Mouse (Mus musculus) cerebellum, postnatal 25 days (tissue): ENCODE measurements around the gene Sowahd.
"Not testable (repeated sequence)": the region's sequence is repeated elsewhere in the genome, so short reads cannot be mapped to it uniquely, and the experiment has no call there.

Experiments
- DNase-seq, 2 experiments: peaks; one replicate each; pipeline ENCODE4 v3.0.0; 2021; ENCODE audit warnings: mixed read lengths in 2 of 2

Gene Sowahd

DNA sequence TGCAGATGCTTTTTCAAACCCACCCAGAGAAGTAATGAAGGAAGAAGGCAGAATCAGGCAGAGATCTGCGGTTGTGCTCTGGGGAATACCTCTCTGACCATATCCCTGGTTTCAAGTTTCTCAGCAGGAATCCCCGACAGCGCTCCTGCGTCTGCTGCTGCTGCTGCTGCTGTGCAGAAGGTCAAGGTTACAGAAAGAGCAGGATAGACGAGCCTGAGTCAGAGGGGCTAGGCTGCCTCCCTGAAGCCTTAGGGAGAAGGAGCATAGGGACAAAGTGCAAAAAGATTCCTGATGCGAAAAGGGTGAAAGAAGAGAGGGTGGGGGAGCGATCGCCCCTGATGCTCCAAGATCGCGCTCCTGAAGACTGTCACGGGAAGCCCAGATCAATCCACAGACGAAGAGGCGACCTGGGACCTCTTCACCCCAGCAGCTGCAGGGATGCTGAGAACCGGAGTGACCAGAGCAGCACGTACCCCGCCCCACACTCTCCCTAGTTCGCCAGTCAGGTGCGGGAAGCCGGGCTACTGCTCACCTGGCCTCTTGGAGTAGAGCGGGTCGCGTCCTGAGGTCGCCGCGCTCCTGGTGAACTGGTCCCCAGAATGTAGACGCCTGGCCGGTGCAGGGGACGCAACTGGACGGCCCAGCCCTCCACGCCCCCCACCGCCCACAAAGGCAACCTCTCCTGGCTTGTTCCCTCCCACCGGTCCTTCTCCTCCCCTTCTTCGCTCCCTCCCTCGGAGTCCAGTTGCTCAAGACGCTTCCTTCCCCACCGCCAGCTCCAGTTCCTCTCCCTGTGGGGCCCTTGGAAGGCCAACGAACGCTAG lies at the start of gene Sowahd:
Gene Sowahd, plus strand, starts transcription at position 780 of the 824 bp plus-strand sequence.
- DNase-seq: no peak

DNA sequence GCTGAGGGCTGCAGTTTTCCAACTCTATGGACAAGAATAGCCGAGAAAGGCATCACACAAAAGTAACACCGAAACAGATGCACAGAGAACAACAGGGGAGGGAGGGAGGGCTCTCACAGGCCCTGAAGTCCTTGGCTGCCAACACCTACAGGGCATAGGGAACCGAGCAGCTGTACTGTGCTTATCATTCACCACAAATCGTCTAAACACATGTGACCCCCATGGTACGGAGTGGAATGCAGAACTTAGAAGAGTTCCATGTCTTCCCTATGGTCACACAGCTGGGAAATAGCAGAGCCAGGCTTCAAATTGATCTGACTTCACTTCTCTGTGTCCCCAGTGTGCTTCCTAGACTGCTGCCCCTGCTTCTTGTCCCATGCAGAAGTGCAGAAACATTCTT lies 34.8 kb upstream of the Sowahd start:
- no peak for DNase-seq

DNA sequence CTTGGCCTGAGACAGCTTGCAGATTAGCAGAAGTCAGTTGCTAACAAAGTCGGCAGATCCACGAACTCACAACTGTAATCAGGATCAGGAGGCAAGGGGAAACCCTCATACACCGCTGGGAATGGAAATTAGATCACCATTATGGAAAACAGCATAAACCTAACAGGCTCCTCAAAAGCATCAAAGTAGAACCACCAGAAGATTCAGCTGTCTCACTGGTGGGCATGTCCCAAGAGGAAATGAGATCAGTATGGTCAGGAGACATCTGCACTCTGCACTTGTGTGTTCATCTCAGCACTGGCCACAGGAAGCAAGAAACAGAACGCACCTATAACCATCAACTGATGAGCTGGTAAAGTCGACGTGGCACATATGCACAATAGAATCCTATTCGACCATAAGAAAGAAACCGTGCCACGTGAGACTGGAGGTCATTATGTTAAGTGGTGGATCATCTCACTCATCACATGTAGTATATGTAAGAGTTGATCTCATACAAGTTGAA lies 30.4 kb upstream of the Sowahd start:
- DNase-seq: no peak

DNA sequence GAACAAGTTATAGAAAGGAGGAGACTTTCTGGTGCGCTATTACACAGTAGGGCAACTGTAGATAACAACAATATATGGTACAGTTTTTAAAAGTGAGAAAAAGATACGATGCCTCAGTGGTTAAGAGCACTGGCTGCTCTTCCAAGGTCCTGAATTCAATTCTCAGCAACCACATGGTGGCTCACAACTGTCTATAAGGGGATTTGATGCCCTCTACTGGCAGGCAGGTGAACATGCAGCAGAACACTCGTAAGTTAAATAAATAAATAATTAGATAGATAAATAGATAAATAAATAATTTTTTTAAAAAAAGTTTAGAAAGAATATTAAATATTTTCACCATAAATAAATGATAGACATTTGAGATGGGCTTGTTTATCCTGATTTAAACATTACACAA lies 29.6 kb upstream of the Sowahd start:
- no peak for DNase-seq

DNA sequence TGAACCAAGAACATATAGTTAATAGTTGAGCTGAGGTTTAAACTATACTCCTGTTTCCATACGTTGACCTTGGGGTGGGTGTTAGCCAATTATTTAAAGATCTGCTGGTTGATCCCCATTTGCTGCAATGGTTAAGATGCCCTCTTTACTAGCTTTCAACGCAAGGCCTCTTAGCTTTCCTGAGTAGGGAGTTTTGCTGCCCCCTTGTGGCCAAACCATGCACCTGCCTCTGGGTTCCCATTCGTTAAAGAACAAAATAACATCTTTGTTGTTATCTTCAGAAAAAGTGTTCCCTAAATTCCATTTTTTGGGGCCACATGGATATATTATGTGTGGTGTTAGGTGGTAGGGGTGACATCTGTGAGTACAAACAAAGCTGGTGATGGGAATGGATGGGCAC lies 26.0 kb upstream of the Sowahd start:
- peak; percentile 68 to 80 for DNase-seq

DNA sequence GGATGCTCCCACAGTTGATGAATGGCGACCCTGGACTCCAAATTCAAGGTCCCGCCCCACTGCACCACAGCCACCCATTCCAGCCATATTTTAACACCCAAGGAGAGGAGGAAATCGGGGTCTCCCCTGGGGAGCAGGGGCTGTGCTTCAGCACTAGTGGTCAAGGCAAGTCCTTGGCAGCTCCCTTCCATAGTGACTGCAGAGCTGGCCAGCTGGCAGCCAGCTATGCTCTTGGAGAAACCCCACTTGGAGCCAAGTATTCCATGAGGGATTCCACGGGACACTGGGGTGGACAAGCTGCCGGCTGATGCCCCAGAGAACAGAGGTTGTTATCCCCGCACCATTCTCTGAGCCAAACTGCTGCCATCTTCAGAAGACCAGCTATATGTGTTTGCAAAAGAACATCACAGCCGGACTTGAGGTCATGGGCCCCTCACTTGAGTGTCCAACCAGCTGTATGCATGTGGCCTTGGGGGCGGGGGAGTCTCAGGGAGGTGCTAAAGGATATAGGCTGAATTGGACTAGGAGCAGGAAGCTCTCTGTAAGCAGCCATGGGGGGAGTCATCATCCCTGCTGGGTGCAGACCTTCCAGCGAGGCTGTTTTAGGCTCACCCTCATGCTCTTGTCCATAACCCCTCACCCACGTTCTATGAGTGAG lies 24.9 kb upstream of the Sowahd start:
- DNase-seq: peak in 1 of 2 experiments; percentile 5

DNA sequence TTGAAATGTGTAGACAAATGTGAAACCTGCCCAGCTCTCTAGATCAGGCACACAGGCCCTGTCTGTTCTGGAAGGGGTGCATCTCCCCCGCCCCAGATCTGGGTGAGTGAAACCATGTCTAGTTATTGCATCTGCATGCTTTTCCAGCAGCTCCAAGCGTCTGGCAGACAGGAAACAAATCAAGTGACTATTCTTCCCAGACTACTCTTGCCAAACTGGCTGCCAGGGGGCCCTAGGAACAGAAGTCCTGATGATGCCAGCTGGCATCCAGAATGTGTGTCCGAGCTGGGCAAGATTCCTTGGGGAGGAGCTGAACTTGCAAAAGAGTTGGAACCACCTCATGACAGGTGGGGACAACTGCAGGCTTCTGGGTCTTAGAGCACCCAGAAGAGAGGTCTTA lies 20.3 kb upstream of the Sowahd start:
- peak; percentile 8 to 27 for DNase-seq

DNA sequence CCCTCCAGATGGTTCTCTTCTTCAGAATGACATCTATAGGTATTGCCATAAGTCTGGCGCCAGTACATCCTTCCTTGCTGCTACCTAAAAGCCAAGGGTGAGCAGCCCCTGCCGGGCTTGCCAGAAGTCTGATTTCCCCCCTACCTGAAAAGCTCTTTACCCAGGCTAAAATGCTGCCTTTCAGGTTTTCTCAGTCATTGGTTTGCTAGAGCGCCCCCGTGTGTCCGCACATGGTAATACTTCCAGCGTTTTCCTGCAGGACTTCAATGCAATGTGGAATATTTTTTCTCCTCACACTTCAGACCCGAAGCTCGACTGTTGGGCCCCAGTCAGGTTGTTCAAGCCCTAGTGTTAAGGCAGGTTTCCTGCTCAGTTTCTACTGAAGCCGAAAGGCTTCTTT lies 5.9 kb upstream of the Sowahd start:
- DNase-seq: peak; percentile 63 to 78

DNA sequence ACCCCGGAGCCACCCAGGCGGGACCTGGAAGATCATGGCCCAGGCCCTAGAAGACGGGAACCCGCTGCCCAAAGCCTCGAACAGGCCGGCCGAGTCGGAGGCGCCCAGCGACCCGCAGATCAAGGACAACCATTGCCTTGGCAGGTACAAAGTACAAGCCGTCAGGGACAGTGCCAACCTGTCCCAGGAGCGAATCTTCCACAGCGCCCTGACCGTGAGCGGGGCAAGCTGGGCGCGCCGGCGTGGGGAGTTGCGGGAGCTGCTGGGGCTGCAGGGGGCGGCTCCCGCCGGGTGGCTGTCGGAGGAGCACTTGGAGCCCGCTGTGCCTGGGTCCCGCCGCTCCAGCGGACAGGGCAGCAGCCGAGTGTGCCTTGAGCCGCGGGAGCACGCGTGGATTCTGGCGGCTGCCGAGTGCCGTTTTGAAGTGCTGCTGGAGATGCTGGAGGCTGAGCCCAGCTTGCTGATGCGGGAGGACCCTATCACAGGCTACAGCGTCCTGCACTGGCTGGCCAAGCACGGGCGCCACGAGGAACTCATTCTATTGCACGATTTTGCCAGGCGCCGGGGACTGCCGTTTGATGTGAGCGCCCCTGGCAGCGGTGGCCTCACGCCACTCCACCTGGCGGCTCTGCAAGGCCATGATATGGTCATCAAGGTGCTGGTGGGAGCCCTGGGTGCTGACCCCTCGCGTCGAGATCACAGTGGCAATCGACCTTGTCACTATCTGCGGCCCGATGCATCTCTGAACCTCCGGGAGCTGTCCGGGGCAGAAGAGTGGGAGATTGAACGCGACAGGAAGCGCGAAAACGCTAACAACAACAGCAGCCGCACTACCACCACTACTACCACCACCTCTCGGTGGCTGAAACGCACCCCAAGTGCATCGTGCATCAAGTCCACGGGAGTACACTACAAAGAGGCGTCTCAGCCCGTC lies 512 bp downstream of the Sowahd start:
- peak; percentile 5 for DNase-seq

DNA sequence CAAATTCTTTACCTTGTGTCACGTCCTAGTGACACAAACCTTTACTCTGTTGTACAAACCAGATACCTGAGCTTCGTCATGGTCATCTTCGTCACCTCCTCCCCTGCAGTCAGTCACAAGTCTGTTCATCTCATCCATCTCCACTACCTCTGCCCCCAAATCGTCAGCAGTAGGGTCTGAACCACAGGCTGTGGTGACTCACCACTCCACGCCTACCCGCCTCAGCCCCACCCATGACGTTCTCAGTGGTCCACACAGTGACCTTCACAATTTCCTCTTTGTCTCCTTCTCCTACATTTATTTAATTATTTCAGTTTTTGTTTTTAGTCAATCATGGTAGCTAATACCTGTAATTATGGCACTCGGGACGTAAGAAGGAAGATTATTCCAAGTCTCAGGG lies 15.3 kb downstream of the Sowahd start:
- DNase-seq: no peak

DNA sequence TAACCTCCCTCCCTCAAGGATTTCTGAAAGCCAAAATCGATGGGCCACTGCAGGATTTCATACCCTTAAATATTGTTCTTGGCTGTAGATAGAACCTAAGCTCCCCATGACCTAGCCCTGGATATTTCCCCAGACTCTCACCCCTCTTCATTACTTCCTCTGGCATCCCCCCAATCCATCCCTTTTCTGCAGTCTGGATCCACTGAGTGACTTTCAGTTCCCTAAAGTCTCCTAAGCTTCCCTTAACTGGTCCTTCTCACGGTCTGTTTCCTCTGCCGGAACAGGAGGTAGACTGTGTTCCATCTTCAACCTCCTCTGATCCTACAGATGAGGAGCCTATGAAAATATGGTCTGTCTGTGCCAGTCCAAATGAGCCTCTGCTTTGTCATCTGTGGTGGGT lies 18.7 kb downstream of the Sowahd start:
- DNase-seq: no peak

DNA sequence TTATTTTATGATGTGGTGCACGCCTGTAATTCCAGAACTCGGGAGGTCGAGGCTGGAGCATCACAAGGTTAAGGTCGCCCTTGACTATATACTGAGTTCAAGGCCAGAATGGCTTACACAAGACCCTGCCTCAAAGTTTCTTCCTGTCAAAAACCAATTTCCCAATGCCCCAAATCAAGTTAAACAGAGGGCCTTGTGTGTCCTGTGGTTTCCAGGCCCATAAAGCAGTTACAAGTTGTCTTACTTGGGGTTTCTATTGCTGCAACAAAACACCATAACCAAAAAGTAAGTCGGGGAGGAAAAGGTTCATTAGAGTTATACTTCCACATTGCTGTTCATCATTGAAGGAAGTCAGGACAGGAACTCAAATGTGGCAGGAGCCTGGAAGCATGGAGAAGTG lies 20.1 kb downstream of the Sowahd start:
- DNase-seq: no peak

DNA sequence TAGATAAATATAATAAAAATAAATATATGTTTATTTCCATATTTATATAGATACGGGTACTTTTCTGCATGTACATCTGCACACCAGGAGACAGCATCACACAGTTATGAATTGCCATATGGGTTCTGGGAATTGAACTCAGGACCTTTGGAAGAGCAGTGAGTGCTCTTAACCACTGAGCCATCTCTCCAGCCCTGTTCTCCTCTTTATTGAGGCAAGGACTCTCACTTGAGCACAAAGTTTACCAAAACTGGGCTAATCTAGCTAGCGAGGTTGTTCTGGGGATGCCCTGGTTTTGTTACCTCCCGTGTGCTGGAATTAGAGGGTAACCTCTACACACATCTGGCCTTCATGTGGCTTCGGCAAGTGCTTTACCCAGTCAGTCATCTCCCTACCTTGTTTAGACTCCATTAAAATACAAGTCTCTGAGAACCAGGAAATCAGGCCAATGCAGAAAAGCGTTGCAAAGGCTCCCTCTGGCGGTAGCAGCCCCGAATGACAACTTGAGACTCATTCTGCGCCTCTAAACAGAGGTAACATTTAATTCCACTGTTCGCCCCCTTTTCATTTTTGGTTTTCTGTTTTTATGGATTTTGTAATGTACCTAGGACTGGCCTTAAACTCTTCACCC lies 25.7 kb downstream of the Sowahd start:
- peak; percentile 72 to 77 for DNase-seq

DNA sequence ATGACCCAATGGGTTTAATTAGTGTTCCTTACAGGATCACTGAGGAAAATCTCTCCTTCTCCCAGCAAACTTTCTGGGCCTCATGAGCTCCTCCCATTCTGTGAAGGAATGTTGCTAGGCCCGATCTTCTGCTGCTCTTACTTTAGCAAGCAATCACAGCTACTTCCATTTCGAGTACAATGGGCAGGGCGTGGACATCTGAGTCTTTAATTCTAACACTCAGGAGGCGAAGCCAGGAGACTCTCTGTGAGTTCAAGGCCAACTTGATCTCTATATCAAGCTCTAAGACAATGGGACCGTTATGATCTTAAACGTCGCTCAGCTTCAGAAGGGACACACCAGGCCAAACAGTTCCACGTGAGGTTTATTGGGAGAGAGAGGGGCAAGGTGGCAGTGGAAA lies 28.0 kb downstream of the Sowahd start:
- no peak for DNase-seq

DNA sequence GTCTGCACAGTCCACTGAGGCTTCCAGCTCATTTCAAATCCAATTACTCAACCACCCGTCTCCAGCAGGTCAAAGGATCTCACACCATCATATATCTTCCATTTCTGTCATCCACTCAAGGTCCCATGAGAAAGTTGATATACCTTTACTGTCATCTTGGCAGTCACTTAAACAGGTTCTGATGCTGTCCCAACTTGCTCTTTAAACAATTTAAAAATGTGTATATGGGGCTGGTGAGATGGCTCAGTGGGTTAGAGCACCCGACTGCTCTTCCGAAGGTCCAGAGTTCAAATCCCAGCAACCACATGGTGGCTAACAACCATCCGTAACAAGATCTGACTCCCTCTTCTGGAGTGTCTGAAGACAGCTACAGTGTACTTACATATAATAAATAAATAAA lies 31.7 kb downstream of the Sowahd start:
- not testable (repeated sequence) for DNase-seq

DNA sequence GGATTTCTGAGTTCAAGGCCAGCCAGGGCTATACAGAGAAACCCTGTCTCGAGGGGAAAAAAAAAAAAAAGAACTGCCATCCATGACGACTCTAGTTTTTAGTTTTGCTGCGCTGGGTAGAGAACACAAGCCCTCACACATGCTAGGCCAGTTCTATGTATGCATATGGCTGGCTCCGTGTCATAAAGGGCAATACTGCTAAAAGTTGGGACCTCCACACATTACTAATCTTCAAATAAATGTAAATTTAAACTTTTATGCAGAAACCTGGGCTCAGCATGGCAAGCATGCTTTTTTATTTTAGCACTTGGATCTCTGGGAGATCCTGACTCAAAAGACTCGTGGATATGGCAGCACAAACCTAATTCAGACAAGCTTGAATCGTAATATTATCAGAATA lies 32.5 kb downstream of the Sowahd start:
- no peak for DNase-seq

DNA sequence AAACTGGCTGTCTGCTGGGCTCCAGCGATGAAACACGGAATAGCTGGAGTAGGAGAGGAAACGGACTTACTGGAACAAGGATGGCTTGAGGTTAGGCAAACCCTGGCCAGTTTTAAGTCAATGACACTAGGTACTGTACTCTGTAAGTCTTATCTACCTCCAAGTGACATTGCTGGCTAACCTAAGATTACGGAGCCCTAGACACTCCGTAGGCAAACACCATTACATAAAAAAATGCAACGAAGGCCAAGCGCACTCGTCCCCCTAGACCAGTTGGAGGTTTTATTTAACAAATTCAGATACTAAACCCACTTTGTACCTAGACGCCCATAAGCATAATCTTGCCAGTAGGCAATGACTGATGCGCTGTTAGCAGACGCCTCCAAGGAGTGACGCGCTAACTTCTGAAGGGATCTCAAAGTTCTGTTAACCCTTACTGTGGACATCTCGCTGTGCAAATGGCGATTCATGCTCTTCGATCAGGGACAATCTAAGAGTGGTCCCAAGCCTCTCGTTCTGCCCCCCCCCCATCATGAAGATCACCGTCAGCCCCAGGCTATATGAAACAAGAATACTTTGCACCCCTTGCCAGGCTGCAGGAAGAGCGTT lies 35.8 kb downstream of the Sowahd start:
- DNase-seq: peak; percentile 8 to 21

DNA sequence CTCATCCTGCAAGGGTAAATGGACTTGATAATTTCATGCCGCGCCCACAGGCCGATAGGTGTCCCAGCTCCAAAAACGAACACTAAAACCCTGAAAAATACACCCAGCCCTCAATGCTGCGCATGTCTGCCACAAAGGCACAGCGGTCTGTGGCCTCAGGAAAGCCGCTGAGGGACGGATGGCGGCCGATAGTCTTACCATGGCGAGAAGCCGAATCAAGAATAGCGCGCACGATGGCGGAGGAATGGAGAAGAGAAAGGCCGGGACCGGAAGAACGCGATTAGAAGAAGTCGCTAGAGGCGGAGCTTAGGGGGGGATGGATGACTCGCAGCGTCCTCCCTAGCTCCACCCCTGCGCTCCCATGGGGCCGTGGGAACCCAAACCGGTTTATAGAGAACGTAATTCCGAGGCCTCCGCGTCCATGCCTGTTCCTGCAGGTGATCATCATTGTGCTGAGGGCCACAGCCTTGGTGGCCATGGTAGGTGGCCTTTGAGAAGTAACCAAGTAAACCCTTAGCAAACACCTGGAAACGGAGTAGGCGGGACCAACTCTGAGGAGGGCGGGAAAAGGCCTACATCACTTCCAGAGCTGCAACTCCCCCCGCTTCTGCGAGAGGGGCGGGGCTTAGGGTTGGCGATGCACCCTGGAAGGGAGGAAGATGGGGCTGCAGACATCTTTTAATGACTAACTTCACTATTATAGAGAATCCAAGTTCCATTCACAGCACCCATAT lies 36.4 kb downstream of the Sowahd start, which contains the start of gene Rpl39:
Gene Rpl39, minus strand, starts transcription at position 476 of the 734 bp plus-strand sequence.
- peak; percentile 86 to 89 for DNase-seq

DNA sequence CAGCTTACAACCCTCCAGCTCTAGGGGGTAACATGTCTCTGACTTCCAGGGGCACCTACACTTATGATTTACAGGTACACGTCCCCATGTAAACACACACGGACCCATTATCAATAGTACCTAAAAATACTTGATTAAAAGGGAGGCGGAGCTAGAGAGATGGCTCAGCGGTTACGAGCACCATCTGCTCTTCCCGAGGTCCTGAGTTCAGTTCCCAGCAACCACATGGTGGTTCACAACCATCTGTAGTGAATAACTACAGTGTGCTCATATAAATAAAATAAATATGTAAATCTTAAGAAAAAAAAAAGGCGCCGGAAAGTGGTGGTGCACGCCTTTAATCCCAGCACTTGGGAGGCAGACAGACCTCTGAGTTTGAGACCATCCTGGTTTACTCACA lies 37.0 kb downstream of the Sowahd start:
- DNase-seq: no peak

DNA sequence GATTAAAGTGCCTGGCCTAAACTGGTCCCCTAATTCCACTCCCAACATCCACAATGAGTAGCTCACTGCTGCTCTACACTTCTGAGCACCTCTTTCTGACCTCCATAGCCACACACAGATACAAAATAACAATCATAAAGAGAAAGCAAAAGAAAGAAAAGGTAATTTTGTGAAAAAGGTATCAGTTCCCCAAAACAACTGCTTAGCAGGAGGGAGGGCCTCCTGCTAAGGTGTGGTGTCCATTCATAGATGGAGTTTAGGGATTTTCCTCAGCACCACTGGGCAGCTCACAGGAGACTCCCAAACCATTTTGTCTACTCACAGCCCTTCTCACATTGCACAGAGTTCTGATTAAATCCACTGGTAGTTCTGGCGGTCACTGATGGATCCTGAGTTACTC lies 40.1 kb downstream of the Sowahd start:
- DNase-seq: no peak

DNA sequence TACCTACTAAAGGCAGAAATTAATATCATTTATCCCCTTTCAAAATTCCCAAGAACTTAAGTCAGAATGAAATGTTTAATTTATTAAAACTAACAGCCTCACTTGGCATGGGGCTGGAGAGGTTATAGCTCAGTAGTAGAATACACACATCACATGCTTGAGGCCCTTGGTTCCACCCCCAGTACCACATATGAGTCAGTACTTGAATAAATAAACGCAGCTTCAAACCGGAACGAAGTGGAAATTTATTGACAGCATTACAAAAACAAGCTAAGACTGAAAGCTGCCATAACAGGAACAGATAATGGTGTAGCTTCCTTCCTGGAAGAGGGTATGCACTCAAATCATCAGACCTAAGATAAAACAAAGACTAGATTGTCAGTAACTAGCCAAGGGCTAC lies 42.8 kb downstream of the Sowahd start:
- no peak for DNase-seq
